Mouse (Mus musculus): ENCODE measurements at regions not wholly inside any gene's neighbourhood (a gene's known extent, or its start where the extent isn't known, plus 50 kb on each side); places are given as distances from the start of the nearest gene placed in this dataset.

GRCm38 (mm10) chr9:23535872-23536271 is 313.0 kb downstream of the Bmper start:
- H3K36me3 ChIP-seq (ENCODE audit: control insufficient read depth, insufficient read depth, low read length, poor library complexity, severe bottlenecking): no peaks in the 10 kb centered on the region
- no peak for DNase-seq (ENCODE audit: low read depth, low spot score)
- no peaks in the 10 kb centered on the region for H3K27me3 ChIP-seq (ENCODE audit: control insufficient read depth, insufficient read depth, low read length, poor library complexity, severe bottlenecking)

GRCm38 (mm10) chr9:23538051-23538450 is 315.2 kb downstream of the Bmper start:
- H3K36me3 ChIP-seq (ENCODE audit: control insufficient read depth, insufficient read depth, low read length, poor library complexity, severe bottlenecking): no peaks in the 10 kb centered on the region
- DNase-seq (ENCODE audit: low read depth, low spot score): no peak

GRCm38 (mm10) chr9:23551692-23552091 is 328.8 kb downstream of the Bmper start:
- Histone ChIP-seq H3K36me3 (ENCODE audit: control insufficient read depth, insufficient read depth, low read length, poor library complexity, severe bottlenecking) (no peaks in the 10 kb centered on the region), H3K27me3 (ENCODE audit: control insufficient read depth, insufficient read depth, low read length, poor library complexity, severe bottlenecking) (no peaks in the 10 kb centered on the region)
- no peak for DNase-seq (ENCODE audit: low read depth, low spot score)

More at GRCm38 (mm10) chr9:23538051-23538450, 315.2 kb downstream of the Bmper start:
- H3K27me3 ChIP-seq (ENCODE audit: control insufficient read depth, insufficient read depth, low read length, poor library complexity, severe bottlenecking): no peaks in the 10 kb centered on the region

GRCm38 (mm10) chr9:23553766-23554165 is 330.9 kb downstream of the Bmper start:
- no peak for DNase-seq (ENCODE audit: low read depth, low spot score)
- no peaks in the 10 kb centered on the region for H3K36me3 ChIP-seq (ENCODE audit: control insufficient read depth, insufficient read depth, low read length, poor library complexity, severe bottlenecking)
- H3K27me3 ChIP-seq (ENCODE audit: control insufficient read depth, insufficient read depth, low read length, poor library complexity, severe bottlenecking): no peaks in the 10 kb centered on the region

GRCm38 (mm10) chr9:23557601-23558000 is 334.7 kb downstream of the Bmper start:
- DNase-seq (ENCODE audit: low read depth, low spot score): no peak
- H3K27me3 ChIP-seq (ENCODE audit: control insufficient read depth, insufficient read depth, low read length, poor library complexity, severe bottlenecking): no peaks in the 10 kb centered on the region
- H3K36me3 ChIP-seq (ENCODE audit: control insufficient read depth, insufficient read depth, low read length, poor library complexity, severe bottlenecking): no peaks in the 10 kb centered on the region

- H3K27me3 ChIP-seq (ENCODE audit: control insufficient read depth, insufficient read depth, low read length, poor library complexity, severe bottlenecking): no peaks in the 10 kb centered on the region
- no peaks in the 10 kb centered on the region for H3K36me3 ChIP-seq (ENCODE audit: control insufficient read depth, insufficient read depth, low read length, poor library complexity, severe bottlenecking)
- DNase-seq (ENCODE audit: low read depth, low spot score): no peak
Observed at GRCm38 (mm10) chr9:23561924-23562323, 339.0 kb downstream of the Bmper start.

- Histone ChIP-seq H3K27me3 (ENCODE audit: control insufficient read depth, insufficient read depth, low read length, poor library complexity, severe bottlenecking) (no peaks in the 10 kb centered on the region), H3K36me3 (ENCODE audit: control insufficient read depth, insufficient read depth, low read length, poor library complexity, severe bottlenecking) (no peaks in the 10 kb centered on the region)
- no peak for DNase-seq (ENCODE audit: low read depth, low spot score)
Observed at GRCm38 (mm10) chr9:23567081-23567480, 344.2 kb downstream of the Bmper start.

- Histone ChIP-seq H3K27me3 (ENCODE audit: control insufficient read depth, insufficient read depth, low read length, poor library complexity, severe bottlenecking) (no peaks in the 10 kb centered on the region), H3K36me3 (ENCODE audit: control insufficient read depth, insufficient read depth, low read length, poor library complexity, severe bottlenecking) (no peaks in the 10 kb centered on the region)
- DNase-seq (ENCODE audit: low read depth, low spot score): peak; percentile 5
Observed at GRCm38 (mm10) chr9:23570150-23570549, 347.3 kb downstream of the Bmper start.

GRCm38 (mm10) chr9:23576314-23576713 is 353.4 kb downstream of the Bmper start:
- no peaks in the 10 kb centered on the region for H3K27me3 ChIP-seq (ENCODE audit: control insufficient read depth, insufficient read depth, low read length, poor library complexity, severe bottlenecking)
- no peak for DNase-seq (ENCODE audit: low read depth, low spot score)
- no peaks in the 10 kb centered on the region for H3K36me3 ChIP-seq (ENCODE audit: control insufficient read depth, insufficient read depth, low read length, poor library complexity, severe bottlenecking)

GRCm38 (mm10) chr9:23580155-23580554 is 357.3 kb downstream of the Bmper start:
- H3K27me3 ChIP-seq (ENCODE audit: control insufficient read depth, insufficient read depth, low read length, poor library complexity, severe bottlenecking): no peaks in the 10 kb centered on the region
- no peak for DNase-seq (ENCODE audit: low read depth, low spot score)
- no peaks in the 10 kb centered on the region for H3K36me3 ChIP-seq (ENCODE audit: control insufficient read depth, insufficient read depth, low read length, poor library complexity, severe bottlenecking)

- DNase-seq (ENCODE audit: low read depth, low spot score): peak; percentile 27
- Histone ChIP-seq H3K36me3 (ENCODE audit: control insufficient read depth, insufficient read depth, low read length, poor library complexity, severe bottlenecking) (no peaks in the 10 kb centered on the region), H3K27me3 (ENCODE audit: control insufficient read depth, insufficient read depth, low read length, poor library complexity, severe bottlenecking) (no peaks in the 10 kb centered on the region)
Observed at GRCm38 (mm10) chr9:23581039-23581606, 358.2 kb downstream of the Bmper start.

GRCm38 (mm10) chr9:23584561-23584960 is 361.7 kb downstream of the Bmper start:
- no peaks in the 10 kb centered on the region for H3K27me3 ChIP-seq (ENCODE audit: control insufficient read depth, insufficient read depth, low read length, poor library complexity, severe bottlenecking)
- no peak for DNase-seq (ENCODE audit: low read depth, low spot score)
- H3K36me3 ChIP-seq (ENCODE audit: control insufficient read depth, insufficient read depth, low read length, poor library complexity, severe bottlenecking): no peaks in the 10 kb centered on the region

GRCm38 (mm10) chr9:23589024-23589423 is 366.1 kb downstream of the Bmper start:
- Histone ChIP-seq H3K27me3 (ENCODE audit: control insufficient read depth, insufficient read depth, low read length, poor library complexity, severe bottlenecking) (no peaks in the 10 kb centered on the region; the same call in 1 of the 2 replicates), H3K36me3 (ENCODE audit: control insufficient read depth, insufficient read depth, low read length, poor library complexity, severe bottlenecking) (no peaks in the 10 kb centered on the region)
- no peak for DNase-seq (ENCODE audit: low read depth, low spot score)

- no peaks in the 10 kb centered on the region for H3K36me3 ChIP-seq (ENCODE audit: control insufficient read depth, insufficient read depth, low read length, poor library complexity, severe bottlenecking)
- H3K27me3 ChIP-seq (ENCODE audit: control insufficient read depth, insufficient read depth, low read length, poor library complexity, severe bottlenecking): no peaks in the 10 kb centered on the region; the same call in 1 of the 2 replicates
- no peak for DNase-seq (ENCODE audit: low read depth, low spot score)
Observed at GRCm38 (mm10) chr9:23591906-23592305, 369.0 kb downstream of the Bmper start.

GRCm38 (mm10) chr9:23600623-23601022 is 377.7 kb downstream of the Bmper start:
- Histone ChIP-seq H3K36me3 (ENCODE audit: control insufficient read depth, insufficient read depth, low read length, poor library complexity, severe bottlenecking) (no peaks in the 10 kb centered on the region), H3K27me3 (ENCODE audit: control insufficient read depth, insufficient read depth, low read length, poor library complexity, severe bottlenecking) (no peaks in the 10 kb centered on the region)
- no peak for DNase-seq (ENCODE audit: low read depth, low spot score)

Measured in splenic B cell, adult 2 months (primary cell).